Mouse (Mus musculus): ENCODE measurements around the gene Golt1a.

Golt1a gene

GRCm38 (mm10) chr1:133347693-133348520 is 38.3 kb downstream of the Golt1a start:
- DNase-seq (ENCODE audit: low spot score in 2 of 2): no peak

DNA sequence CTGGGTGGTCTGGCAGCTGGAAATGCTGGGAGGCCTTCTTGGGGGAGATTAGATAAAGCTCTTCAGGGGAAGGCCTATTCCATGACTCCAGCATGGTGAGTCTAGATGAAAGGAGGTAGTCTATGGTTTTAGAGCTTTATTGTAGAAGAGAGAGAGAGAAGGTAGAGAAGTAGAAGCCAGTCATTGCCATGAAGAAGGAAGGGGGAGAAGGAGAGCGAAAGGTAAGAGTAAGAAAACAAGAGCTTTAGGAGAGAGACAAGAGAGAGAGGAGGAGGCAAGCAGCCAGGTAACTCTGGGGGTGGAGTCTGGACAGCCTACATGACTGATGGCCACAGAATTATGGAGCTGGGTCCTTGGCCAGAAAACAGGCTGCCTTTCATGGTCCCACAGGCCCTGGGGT is 40.6 kb downstream of the Golt1a start, which contains the start of gene Ren1:
Gene Ren1, plus strand, starts transcription at position 301 of the 400 bp plus-strand sequence.
- no peak for DNase-seq (ENCODE audit: low spot score in 2 of 2)

DNA sequence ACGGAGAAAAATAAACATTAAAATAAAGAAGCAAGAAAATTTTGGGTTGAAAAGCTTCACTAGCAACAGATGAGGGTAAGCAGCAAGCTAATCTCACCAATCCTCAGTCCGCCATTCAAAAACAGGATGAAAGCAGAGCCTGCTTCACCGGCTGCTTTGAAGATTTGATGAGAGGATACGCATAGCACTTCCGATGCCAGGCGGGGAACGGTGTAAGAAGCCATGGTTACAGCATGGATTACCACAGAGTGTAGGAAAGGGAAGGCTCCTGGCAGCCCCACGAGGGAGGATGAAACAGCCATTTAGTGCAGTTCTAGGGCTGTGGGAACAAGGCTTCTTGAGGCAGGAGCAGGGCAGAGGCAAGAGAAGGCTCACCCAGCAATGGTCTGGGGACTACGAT is 42.2 kb downstream of the Golt1a start:
- peak; percentile 62 to 64 for DNase-seq (ENCODE audit: low spot score in 2 of 2)

GRCm38 (mm10) chr1:133353371-133353809 is 43.8 kb downstream of the Golt1a start:
- DNase-seq (ENCODE audit: low spot score in 2 of 2): peak; percentile 86 to 87

DNA sequence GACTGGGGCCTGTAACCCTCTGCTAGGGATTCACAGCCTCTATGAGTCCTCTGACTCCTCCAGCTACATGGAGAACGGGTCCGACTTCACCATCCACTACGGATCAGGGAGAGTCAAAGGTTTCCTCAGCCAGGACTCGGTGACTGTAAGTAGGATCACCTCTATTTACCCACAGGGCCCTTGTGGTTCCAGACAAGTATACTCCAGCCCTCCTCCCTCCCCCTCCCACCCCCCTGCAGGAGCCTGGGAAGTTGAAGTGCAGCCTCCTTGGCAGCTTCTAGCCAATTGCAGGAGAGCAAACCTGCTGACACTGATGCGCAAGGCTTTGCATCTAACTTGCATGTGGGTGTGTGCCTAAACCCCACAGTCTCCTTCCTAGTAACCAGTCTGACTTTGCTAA is 45.9 kb downstream of the Golt1a start:
- no peak for DNase-seq (ENCODE audit: low spot score in 2 of 2)

GRCm38 (mm10) chr1:133355912-133356311 is 46.3 kb downstream of the Golt1a start:
- DNase-seq (ENCODE audit: low spot score in 2 of 2): no peak

DNA sequence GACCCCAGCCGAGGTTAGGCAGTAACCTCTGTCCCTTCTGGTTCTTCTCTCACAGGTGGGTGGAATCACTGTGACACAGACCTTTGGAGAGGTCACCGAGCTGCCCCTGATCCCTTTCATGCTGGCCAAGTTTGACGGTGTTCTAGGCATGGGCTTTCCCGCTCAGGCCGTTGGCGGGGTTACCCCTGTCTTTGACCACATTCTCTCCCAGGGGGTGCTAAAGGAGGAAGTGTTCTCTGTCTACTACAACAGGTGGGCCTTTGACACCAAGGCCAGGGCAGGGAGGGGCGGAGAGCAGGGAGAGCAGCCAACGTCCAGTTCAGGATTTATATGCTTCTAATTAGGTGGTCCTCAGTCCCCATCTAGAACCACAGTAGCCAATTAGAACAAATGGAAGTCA is 46.7 kb downstream of the Golt1a start:
- DNase-seq (ENCODE audit: low spot score in 2 of 2): no peak

GRCm38 (mm10) chr1:133361006-133361405 is 51.4 kb downstream of the Golt1a start:
- no peak for DNase-seq (ENCODE audit: low spot score in 2 of 2)

GRCm38 (mm10) chr1:133362103-133362502 is 52.5 kb downstream of the Golt1a start:
- DNase-seq (ENCODE audit: low spot score in 2 of 2): no peak

DNA sequence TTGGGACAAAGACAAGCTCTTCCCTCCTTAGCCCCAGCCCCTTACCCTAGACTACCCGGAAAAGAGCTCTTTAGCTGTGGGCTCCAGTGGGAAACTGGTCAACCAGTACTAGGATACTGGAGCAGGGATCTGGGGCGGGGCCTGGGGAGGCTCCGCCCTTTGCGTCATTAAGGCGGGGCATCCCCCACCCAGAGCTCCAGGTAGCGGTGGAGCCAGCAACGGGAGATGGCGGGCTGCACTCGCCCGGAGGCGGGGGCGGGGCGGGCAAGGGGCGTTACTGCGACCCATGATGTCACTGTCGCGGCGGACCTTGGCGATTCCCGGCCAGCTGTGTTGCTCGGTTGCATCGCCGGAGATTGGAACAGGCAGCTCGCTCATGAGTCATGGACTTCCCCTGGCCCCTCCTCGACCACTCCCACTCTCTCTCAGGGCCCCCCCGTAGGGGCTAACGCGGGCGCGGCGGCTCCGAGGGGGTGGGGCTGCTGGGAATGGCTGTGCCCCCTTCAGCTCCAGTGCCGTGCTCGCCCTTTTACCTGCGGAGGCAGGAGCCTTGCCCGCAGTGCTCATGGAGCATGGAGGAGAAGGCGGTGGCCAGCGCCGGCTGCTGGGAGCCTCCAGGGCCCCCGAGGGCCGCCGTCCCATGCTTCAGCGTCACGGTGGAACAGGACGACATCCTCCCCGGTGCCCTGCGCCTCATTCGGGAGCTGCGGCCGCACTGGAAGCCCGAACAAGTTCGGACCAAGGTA is 53.8 kb downstream of the Golt1a start, which contains the start of gene Etnk2:
Gene Etnk2, plus strand, starts transcription at position 297 of the 746 bp plus-strand sequence.
- peak; percentile 82 for DNase-seq (ENCODE audit: low spot score in 2 of 2)

DNA sequence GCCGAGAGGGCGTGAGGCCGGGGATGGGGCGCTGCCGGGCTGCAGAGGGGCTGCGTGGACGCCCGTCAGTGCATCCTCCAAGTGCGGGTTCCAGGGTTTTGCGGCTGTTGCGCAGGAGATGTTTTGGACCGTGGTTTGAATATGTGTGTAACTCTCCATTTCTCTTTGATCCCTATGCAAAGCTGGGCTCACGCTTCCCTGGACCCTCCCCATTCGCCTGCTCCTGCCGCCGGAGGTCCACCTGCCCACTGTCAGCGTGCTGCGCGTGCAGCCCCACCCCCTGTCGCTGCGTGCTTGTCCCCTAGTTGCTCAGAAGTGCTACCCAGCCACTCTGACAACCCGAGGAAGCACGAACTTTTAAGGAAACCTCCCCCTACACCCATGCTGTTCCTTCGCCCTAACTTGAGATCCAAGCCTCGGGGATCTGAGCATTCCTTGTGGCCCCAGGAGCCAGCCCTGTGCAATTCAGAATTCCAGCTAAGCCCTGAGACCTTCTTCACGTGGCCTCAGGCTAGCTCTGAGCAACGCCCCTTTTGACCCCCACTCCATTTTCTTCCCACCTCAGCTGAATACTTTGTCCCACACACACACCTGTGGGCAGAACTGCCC is 54.5 kb downstream of the Golt1a start:
- DNase-seq (ENCODE audit: low spot score in 2 of 2): no peak

GRCm38 (mm10) chr1:133364890-133365289 is 55.3 kb downstream of the Golt1a start:
- DNase-seq (ENCODE audit: low spot score in 2 of 2): no peak

- peak; percentile 68 to 71 for DNase-seq (ENCODE audit: low spot score in 2 of 2)
Observed at GRCm38 (mm10) chr1:133366951-133367605, 57.5 kb downstream of the Golt1a start.

- peak in 1 of 2 experiments; percentile 54 for DNase-seq (ENCODE audit: low spot score in 2 of 2)
Observed at GRCm38 (mm10) chr1:133367606-133368488, 58.2 kb downstream of the Golt1a start.

DNA sequence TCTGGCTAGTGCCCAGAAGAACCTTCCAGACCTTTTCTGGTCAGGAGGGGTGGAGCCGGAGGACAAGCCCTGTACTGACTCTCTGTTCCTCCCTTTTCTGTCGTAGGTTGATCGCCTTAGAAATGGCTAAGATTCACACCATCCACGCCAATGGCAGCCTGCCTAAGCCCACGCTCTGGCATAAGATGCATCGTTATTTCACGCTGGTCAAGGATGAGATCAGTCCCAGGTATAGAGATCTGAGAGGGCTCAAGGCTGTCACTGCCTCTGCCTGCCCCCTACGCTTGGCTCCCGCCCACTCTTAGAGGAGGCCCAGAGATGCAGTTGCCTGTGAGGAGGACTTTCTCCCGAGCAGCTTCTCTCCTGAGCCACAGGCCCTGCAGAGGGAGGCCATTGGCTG is 59.0 kb downstream of the Golt1a start:
- DNase-seq (ENCODE audit: low spot score in 2 of 2): no peak

DNA sequence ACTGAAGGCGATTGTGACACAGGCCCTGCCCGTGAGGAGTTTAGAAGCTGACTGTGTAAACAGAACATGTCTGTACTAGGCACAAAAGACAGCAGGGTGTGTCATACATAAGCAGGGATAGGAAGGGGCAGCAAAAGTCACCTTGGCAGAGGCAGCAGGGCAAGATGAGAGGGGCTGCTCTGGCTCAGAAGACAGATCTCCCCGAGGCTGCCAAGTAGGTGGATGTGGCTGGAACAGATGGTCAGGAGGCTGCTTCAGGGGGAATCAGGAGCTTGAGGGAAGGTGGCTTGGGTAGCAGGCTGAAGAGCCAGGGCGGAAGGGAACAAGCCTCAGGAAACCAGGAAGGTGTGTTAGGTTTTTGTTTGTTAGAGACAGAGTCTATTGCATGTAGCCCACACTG is 60.8 kb downstream of the Golt1a start:
- no peak for DNase-seq (ENCODE audit: low spot score in 2 of 2)

DNA sequence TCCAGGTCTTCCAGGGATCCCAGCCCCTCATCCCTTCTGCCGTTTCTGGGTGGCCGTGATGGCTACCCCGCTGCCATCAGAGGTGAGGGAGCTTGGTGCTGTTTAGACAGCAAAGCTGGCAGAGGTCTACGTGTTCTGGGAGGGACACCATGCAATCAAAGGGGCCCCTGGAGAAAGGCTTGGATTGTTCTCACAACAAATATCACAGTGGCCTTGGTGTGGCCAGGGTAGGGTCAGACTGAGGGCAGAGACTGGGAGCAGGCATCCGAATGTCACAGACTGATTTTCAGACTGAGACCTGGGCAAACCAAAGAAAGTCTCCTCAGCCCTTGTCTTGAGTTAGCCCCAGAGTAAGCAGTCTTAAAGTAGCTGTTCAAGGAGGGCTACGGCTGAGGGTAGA is 61.8 kb downstream of the Golt1a start:
- no peak for DNase-seq (ENCODE audit: low spot score in 2 of 2)

- no peak for DNase-seq (ENCODE audit: low spot score in 2 of 2)
Observed at GRCm38 (mm10) chr1:133372113-133372512, 62.5 kb downstream of the Golt1a start.
